Mouse (Mus musculus): ENCODE measurements around the gene Ankrd24.
"Not testable (repeated sequence)": the region's sequence is repeated elsewhere in the genome, so short reads cannot be mapped to it uniquely, and the experiment has no call there.

Ankrd24 gene

GRCm38 (mm10) chr10:81644162-81644561 lies 15.8 kb downstream of the Ankrd24 start:
- DNase-seq (ENCODE audit: low spot score in 2 of 2) = no peak

- DNase-seq (ENCODE audit: low spot score in 2 of 2) = peak in 1 of 2 experiments; percentile 16
Measured at GRCm38 (mm10) chr10:81644716-81645115, 16.4 kb downstream of the Ankrd24 start.

DNA sequence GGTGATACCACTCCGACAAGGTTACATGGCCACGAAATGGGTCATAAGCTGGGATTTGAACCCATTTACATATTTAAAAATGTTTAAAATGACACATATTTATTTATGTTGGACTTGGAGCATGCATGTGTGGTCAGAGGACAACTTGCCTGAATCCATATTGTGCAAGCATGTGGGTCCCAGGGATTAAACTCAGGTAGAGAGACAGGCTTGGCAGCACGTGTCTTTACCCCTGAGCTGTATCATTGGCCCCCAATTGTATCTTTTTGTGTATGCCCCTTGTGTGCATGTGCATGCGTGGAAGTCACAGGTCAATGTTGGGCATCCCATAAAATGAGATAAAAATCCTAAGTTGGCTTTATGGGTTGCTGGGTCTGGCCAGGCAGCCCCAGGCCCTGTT lies 17.1 kb downstream of the Ankrd24 start:
- peak in 1 of 2 experiments; percentile 3 for DNase-seq (ENCODE audit: low spot score in 2 of 2)

DNA sequence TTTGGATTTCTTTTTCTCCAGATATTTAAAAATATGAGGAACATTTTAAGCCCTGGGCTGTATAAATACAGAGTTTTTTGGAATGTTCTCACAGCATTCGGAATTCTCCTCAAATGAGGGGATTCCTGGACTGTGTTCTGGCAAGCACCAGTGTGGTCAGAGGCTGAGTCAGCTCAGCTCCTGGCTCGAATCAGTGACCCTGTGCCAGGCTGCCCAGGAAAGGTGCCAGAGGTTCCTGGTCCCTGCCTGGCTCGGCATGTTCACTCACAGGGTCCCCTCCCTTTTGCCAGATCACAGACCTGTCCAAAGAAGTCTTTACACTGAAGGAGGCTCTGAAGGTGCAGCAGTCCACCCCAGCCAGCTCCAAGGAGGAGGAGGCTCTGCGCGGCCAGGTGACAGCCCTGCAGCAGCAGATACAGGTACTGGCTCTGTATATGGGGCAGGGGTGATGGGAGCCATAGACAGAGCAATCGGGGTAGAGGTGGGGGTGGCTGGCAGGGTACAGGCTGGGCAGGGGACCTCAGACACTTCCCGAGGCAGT lies 17.7 kb downstream of the Ankrd24 start:
- DNase-seq (ENCODE audit: low spot score in 2 of 2) = no peak

DNA sequence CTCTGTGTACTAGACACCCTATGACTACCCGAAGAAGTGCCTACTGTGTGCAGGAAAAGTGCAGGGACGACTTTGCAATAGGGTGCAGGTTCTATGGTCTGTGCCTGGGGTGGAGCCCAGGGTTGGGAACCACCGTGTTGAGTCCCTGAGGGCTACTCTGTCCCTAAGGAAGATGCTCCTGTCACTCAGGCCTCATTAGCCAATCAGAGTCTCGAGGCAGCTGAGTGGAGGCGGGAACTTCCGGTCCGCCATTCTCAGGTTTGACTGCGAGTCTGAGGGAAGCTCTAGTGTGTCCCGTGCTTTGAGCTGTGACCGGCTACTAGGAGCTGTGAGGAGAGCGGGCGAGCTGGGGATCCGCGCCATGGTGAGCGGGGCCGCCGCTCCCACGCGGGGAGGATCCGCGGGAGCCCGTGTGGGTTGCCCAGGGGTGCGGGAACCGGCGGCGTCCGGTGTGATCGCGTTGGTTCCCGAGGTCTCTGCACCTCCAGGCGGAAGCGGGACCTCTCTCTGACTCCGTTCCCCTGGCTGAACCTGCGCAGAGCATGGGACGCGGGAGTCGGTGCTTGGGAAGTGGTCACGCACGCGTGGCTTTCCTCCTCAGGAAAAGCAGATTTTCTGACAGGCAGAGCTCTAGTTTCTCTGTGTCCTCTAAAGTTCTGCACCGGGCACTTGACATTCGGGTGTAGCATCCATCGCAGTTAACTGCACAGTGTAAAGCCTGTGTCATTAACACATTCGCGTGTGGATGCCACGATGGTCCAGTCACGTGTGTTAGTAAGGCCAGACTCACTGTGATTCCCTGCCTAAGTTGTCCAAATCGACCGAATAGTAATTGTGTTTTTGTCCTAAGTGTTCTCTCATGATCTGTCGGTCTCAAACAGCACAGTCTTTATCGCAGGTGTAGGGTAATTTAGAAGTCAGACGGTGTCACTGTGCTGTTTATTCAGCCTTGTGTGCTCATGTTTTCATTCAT lies 20.7 kb downstream of the Ankrd24 start, which contains the start of gene Gm10778:
TSS of gene Gm10778 (plus strand) at position 257 of the 973 bp plus-strand sequence.
- DNase-seq (ENCODE audit: low spot score in 2 of 2) = peak; percentile 80 to 89

- no peak for DNase-seq (ENCODE audit: low spot score in 2 of 2)
Measured at GRCm38 (mm10) chr10:81655178-81655577, 26.8 kb downstream of the Ankrd24 start.

DNA sequence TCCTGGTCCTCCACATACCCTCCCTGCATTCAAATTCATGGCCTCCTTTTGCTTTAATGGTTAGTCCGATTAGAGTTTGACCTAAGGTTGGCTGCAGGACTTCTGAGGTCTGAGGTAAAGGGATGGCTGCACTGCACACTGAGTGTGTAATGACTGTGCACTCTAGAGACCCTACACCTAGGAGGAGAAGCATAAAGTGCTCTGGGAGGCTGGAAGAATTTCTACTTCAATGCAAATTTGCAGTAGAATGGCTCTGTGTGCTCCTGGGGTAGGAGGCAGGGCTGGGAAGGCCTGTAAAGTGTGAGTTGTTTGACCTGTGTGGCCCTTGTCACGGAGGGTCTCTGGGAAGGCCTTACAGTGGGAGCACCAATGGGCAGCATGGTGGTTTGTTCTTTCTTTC lies 27.8 kb downstream of the Ankrd24 start:
- DNase-seq (ENCODE audit: low spot score in 2 of 2) = no peak

GRCm38 (mm10) chr10:81687114-81687513 lies 58.8 kb downstream of the Ankrd24 start:
- not testable (repeated sequence) for DNase-seq (ENCODE audit: low spot score in 2 of 2)
